Mouse (Mus musculus) forebrain, embryonic 14.5 days (tissue): Measurements from ENCODE around the gene 1110065P20Rik. TPM values are rescaled to one million over a fixed set of nuclear protein-coding genes. Genes with fewer than 3 reads are reported as not detected.

ENCODE experiments used
- ATAC-seq: fragments of 200-750 bp; cut with Nextera tagmentation; 2 replicates; pipeline ENCODE4 v1.8.0; 2017; ENCODE audit warnings: mild to moderate bottlenecking, moderate library complexity
- DNase-seq: peaks from one replicate; pipeline ENCODE4 v3.0.0-alpha.2; 2015; ENCODE audit warnings: low spot score
- H3K27ac ChIP-seq: fragments of 300-500 bp; sonication (generic); 2 replicates; pipeline ENCODE4 v1.5.1; 2014; ENCODE audit warnings: low read depth, mild to moderate bottlenecking, control low read depth, low read length, moderate library complexity
- H3K27me3 ChIP-seq: fragments of 300-500 bp; sonication (generic); replicated peaks from 2 replicates; pipeline ENCODE4 v1.6.1; 2014; ENCODE audit warnings: low read length, control low read depth, mixed read lengths; ENCODE audit not compliant: control insufficient read depth, insufficient read depth
- H3K36me3 ChIP-seq: fragments of 300-500 bp; sonication (generic); 2 replicates; pipeline ENCODE4 v1.6.1; 2014; ENCODE audit warnings: low read length, control low read depth; ENCODE audit not compliant: control insufficient read depth, insufficient read depth
- H3K4me1 ChIP-seq: fragments of 300-500 bp; sonication (generic); 2 replicates; pipeline ENCODE4 v1.6.1; 2014; ENCODE audit warnings: antibody characterized with exemption, low read length, control low read depth; ENCODE audit not compliant: control insufficient read depth, insufficient read depth
- H3K4me2 ChIP-seq: fragments of 300-500 bp; sonication (generic); 2 replicates; pipeline ENCODE4 v1.6.1; 2014; ENCODE audit warnings: mild to moderate bottlenecking, control low read depth, low read length
- H3K4me3 ChIP-seq: fragments of 300-500 bp; sonication (generic); 2 replicates; pipeline ENCODE4 v1.5.1; 2014; ENCODE audit warnings: low read depth, low read length, control low read depth
- H3K9ac ChIP-seq: fragments of 300-500 bp; sonication (generic); 2 replicates; pipeline ENCODE4 v1.6.1; 2014; ENCODE audit warnings: mild to moderate bottlenecking, low read length, control low read depth, moderate library complexity
- H3K9me3 ChIP-seq: fragments of 300-500 bp; sonication (generic); replicated peaks from 2 replicates; pipeline ENCODE4 v1.6.1; 2016; ENCODE audit warnings: low read length, control low read depth, mixed read lengths; ENCODE audit not compliant: control insufficient read depth
- WGBS: fragments of 180-500 bp; shearing (Covaris S2); extraction: QIAGEN DNeasy Blood & Tissue Kit; methylation state at CpG from one replicate; pipeline ENCODE4 v1.1.7; 2014; 5-methylcytosine and 5-hydroxymethylcytosine counted together
- polyA plus RNA-seq: library from polyadenylated mRNA; unstranded; fragments of >200 nt; fragmentation: Nextera tagmentation; extraction: Ambion mirVana; gene quantifications from 2 replicates; pipeline ENCODE4 v1.2.1, GENCODE M21; 2014

Gene 1110065P20Rik
- polyA plus RNA-seq, 1 experiment from 2014 or later = 90.7 TPM

- peaks cover 76% of the 10 kb centered on the region for H3K36me3 ChIP-seq
- DNase-seq (no peak), ATAC-seq (no peak)
- no peak overlapping the region for H3K27ac ChIP-seq
- no peaks in the 10 kb centered on the region for H3K27me3 ChIP-seq
- no peak overlapping the region for H3K9ac ChIP-seq
- H3K4me1 ChIP-seq = no peaks in the 10 kb centered on the region
- H3K4me2 ChIP-seq = no peak overlapping the region
- no peaks in the 10 kb centered on the region for H3K9me3 ChIP-seq
- WGBS = 97% methylated on average over 21 of the region's 21 CpGs
- H3K4me3 ChIP-seq = no peak overlapping the region
Measured at GRCm38 (mm10) chr4:124825371-124825965, 25.5 kb downstream of the 1110065P20Rik start.

GRCm38 (mm10) chr4:124824967-124825366 lies 26.0 kb downstream of the 1110065P20Rik start:
- Histone ChIP-seq H3K9ac (no peak overlapping the region), H3K27ac (no peak overlapping the region), H3K4me2 (no peak overlapping the region), H3K4me1 (no peaks in the 10 kb centered on the region), H3K27me3 (no peaks in the 10 kb centered on the region), H3K4me3 (no peak overlapping the region), H3K36me3 (peaks cover 75% of the 10 kb centered on the region), H3K9me3 (no peaks in the 10 kb centered on the region)
- no peak for ATAC-seq
- 87% methylated on average over 6 of the region's 6 CpGs for whole genome bisulfite sequencing
- no peak for DNase-seq

DNA sequence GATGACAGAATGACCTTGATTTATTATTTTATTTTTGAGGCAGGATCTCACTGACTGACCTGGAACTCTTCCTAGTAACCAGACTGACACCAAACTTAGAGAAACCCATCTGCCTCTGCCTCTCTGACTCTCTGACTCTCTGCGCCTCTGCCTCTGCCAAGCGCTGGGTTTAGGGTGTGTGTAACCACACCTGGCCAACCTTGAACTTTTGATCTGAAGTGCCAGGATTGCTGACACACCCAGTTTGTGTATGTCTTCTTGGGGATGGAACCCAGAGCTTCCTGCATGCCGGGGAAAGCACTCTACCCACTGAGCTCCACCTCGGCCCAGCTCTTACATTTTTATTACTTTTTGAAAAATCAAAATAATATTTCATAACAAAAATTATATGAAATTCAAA lies 32.2 kb downstream of the 1110065P20Rik start:
- H3K9me3 ChIP-seq = no peaks in the 10 kb centered on the region
- no peak overlapping the region for H3K27ac ChIP-seq
- 99% methylated on average over 4 of the region's 4 CpGs for WGBS
- no peaks in the 10 kb centered on the region for H3K4me1 ChIP-seq
- no peak overlapping the region for H3K4me3 ChIP-seq
- H3K36me3 ChIP-seq = peaks cover 42% of the 10 kb centered on the region
- no peak overlapping the region for H3K9ac ChIP-seq
- no peak for ATAC-seq
- H3K27me3 ChIP-seq = no peaks in the 10 kb centered on the region
- no peak for DNase-seq
- H3K4me2 ChIP-seq = no peak overlapping the region

DNA sequence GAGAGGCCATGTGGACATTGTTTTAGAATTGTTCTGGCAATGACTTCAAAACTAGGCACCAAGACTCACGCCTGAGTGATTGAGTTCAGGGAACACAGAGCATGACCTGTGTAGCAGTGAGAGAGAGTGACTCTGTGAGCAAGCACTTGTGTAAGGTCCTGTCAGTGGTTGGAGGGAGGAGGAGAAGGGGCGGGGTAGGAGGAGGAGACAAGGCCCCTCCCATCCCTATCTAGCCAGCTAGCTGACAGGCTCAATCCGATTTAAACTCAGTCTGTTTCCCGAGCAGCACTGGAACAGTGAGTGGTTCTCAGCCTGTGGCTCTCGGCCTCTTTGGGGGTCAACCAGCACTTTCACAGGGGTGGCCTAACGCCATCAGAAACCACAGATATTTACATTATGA lies 33.2 kb downstream of the 1110065P20Rik start:
- peak; percentile 12 for DNase-seq
- H3K4me2 ChIP-seq = no peak overlapping the region

GRCm38 (mm10) chr4:124815901-124816300 lies 35.1 kb downstream of the 1110065P20Rik start:
- no peak overlapping the region for H3K27ac ChIP-seq
- DNase-seq (no peak), ATAC-seq (no peak)
- no peaks in the 10 kb centered on the region for H3K4me1 ChIP-seq
- no peak overlapping the region for H3K4me2 ChIP-seq
- no peaks in the 10 kb centered on the region for H3K27me3 ChIP-seq
- H3K4me3 ChIP-seq = no peak overlapping the region
- no peaks in the 10 kb centered on the region for H3K9me3 ChIP-seq
- 92% methylated on average over 11 of the region's 11 CpGs for WGBS
- H3K36me3 ChIP-seq = peaks cover 21% of the 10 kb centered on the region
- no peak overlapping the region for H3K9ac ChIP-seq

More for the DNA sequence above, 33.2 kb downstream of the 1110065P20Rik start:
- Histone ChIP-seq H3K4me1 (no peaks in the 10 kb centered on the region), H3K4me3 (no peak overlapping the region), H3K27ac (no peak overlapping the region), H3K27me3 (no peaks in the 10 kb centered on the region), H3K9me3 (no peaks in the 10 kb centered on the region), H3K9ac (no peak overlapping the region), H3K36me3 (peaks cover 33% of the 10 kb centered on the region)
- ATAC-seq = no peak
- 18% methylated on average over 5 of the region's 6 CpGs for WGBS

GRCm38 (mm10) chr4:124811347-124811975 lies 39.5 kb downstream of the 1110065P20Rik start:
- Histone ChIP-seq H3K9me3 (no peaks in the 10 kb centered on the region), H3K4me2 (no peak overlapping the region), H3K4me3 (no peak overlapping the region), H3K36me3 (peaks cover 28% of the 10 kb centered on the region), H3K9ac (no peak overlapping the region), H3K4me1 (no peaks in the 10 kb centered on the region), H3K27ac (no peak overlapping the region), H3K27me3 (no peaks in the 10 kb centered on the region)
- 18% methylated on average over 9 of the region's 9 CpGs for WGBS
- DNase-seq = peak; percentile 4
- no peak for ATAC-seq

DNA sequence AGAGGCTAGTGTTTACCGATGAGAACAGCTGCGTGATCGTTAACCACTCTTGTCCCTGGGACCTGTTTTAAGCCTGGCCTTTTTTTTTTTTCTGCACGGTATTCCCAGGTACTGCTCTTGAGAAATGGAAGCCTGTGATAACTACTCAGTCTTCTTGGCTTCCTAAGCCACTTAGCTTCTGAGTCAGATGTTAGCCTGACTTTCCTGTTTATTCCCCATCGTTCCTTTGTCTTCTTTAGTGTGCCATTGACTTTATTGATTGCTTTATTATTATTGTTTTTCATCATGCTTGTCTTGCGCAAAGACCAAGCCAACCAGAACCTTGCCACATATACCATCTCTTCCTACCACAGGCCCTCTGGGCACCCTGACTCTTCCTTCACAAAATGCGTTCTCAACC lies 40.9 kb downstream of the 1110065P20Rik start:
- DNase-seq (no peak), ATAC-seq (no peak)
- 80% methylated on average over 7 of the region's 7 CpGs for WGBS

DNA sequence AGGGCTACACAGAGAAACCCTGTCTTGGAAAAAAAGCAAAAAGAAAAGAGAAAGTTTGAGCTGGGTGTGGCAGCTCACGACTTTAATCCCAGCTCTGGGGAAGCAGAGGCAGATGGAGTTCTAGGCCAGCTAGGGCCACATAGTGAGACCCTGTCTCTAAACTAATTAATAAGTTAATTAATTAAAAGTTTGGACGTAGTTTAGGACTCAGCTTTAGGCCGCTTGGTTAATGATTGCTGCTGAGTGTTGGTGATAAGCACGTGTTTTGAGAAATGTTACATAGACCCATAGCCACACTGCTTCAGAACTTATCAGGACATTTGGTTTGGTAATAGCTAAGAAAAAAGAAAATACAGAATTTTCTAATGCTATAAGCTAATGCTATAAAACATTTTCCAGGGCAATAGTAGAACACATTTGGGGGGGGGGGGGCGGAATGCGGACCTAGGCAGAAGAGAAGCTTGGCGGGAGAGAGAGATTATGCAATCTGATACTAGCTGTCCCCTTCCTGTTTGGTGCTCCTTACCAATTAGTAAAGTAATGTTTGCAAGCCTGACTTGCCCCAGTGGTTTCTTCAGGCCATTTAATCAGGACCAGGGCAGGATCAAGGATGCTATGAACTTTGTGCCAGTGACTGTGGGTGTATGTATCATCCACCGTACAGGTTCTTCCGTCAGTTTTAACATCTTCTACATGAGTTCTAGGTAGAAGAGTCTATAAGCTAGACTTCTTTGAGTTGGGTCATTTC lies 41.7 kb downstream of the 1110065P20Rik start:
- WGBS = 83% methylated on average over 8 of the region's 9 CpGs
- Histone ChIP-seq H3K4me3 (no peak overlapping the region), H3K4me2 (no peak overlapping the region), H3K27ac (no peak overlapping the region), H3K27me3 (no peaks in the 10 kb centered on the region), H3K9me3 (no peaks in the 10 kb centered on the region), H3K9ac (no peak overlapping the region), H3K36me3 (peaks cover 47% of the 10 kb centered on the region), H3K4me1 (no peaks in the 10 kb centered on the region)
- DNase-seq = no peak
- no peak for ATAC-seq

More for the DNA sequence above, 40.9 kb downstream of the 1110065P20Rik start:
- no peaks in the 10 kb centered on the region for H3K27me3 ChIP-seq
- H3K9ac ChIP-seq = no peak overlapping the region
- H3K4me3 ChIP-seq = no peak overlapping the region
- no peak overlapping the region for H3K27ac ChIP-seq
- no peaks in the 10 kb centered on the region for H3K4me1 ChIP-seq
- peaks cover 42% of the 10 kb centered on the region for H3K36me3 ChIP-seq
- no peak overlapping the region for H3K4me2 ChIP-seq
- H3K9me3 ChIP-seq = no peaks in the 10 kb centered on the region

GRCm38 (mm10) chr4:124808511-124808910 lies 42.5 kb downstream of the 1110065P20Rik start:
- Histone ChIP-seq H3K4me3 (no peak overlapping the region), H3K9ac (no peak overlapping the region), H3K4me1 (peaks cover 2% of the 10 kb centered on the region; the same call in 1 of the 2 replicates), H3K27me3 (no peaks in the 10 kb centered on the region), H3K4me2 (no peak overlapping the region), H3K9me3 (no peaks in the 10 kb centered on the region), H3K36me3 (peaks cover 47% of the 10 kb centered on the region), H3K27ac (no peak overlapping the region)
- ATAC-seq (no peak), DNase-seq (no peak)
- 93% methylated on average over 5 of the region's 5 CpGs for WGBS
